Mouse (Mus musculus) hindbrain, postnatal 0 days (tissue): ENCODE measurements around the gene Kcnj4. TPM values are rescaled to one million over a fixed set of nuclear protein-coding genes. Genes with fewer than 3 reads are reported as not detected.
A peak's percentile ranks its signal among the peaks of the same experiment; 100 is the strongest.

ENCODE experiments used
- ATAC-seq: fragments of 200-750 bp; cut with Nextera tagmentation; 2 replicates; pipeline ENCODE4 v1.8.0; 2017; ENCODE audit warnings: mild to moderate bottlenecking, moderate TSS enrichment, moderate library complexity
- DNase-seq: peaks from one replicate; pipeline ENCODE4 v3.0.0-alpha.2; 2015; ENCODE audit warnings: low spot score
- H3K27ac ChIP-seq: fragments of 300-500 bp; sonication (generic); 2 replicates; pipeline ENCODE4 v1.5.1; 2014; ENCODE audit warnings: mild to moderate bottlenecking
- H3K27me3 ChIP-seq: fragments of 300-500 bp; sonication (generic); 2 replicates; pipeline ENCODE4 v1.6.1; 2014; ENCODE audit warnings: low read length, mixed read lengths; ENCODE audit not compliant: insufficient read depth
- H3K36me3 ChIP-seq: fragments of 300-500 bp; sonication (generic); 2 replicates; pipeline ENCODE4 v1.6.1; 2014; ENCODE audit warnings: low read length, mixed read lengths; ENCODE audit not compliant: insufficient read depth
- H3K4me1 ChIP-seq: fragments of 300-500 bp; sonication (generic); 2 replicates; pipeline ENCODE4 v1.6.1; 2014; ENCODE audit warnings: antibody characterized with exemption, low read length, mixed read lengths; ENCODE audit not compliant: insufficient read depth
- H3K4me2 ChIP-seq: fragments of 300-500 bp; sonication (generic); 2 replicates; pipeline ENCODE4 v1.6.1; 2014; ENCODE audit warnings: low read depth, mild to moderate bottlenecking, low read length, moderate library complexity, mixed read lengths
- H3K4me3 ChIP-seq: fragments of 300-500 bp; sonication (generic); 2 replicates; pipeline ENCODE4 v1.5.1; 2014; ENCODE audit warnings: low read length
- H3K9ac ChIP-seq: fragments of 300-500 bp; sonication (generic); replicated peaks from 2 replicates; pipeline ENCODE4 v1.6.1; 2014; ENCODE audit warnings: mild to moderate bottlenecking, low read length, moderate library complexity, mixed read lengths
- H3K9me3 ChIP-seq: fragments of 300-500 bp; sonication (generic); 2 replicates; pipeline ENCODE4 v1.6.1; 2016; ENCODE audit warnings: low read length, mixed read lengths
- CTCF ChIP-seq: IDR thresholded peaks from 2 replicates; pipeline ENCODE4 v1.5.1; 2016; ENCODE audit warnings: antibody characterized with exemption, control low read depth, low read depth
- WGBS: fragments of 180-500 bp; shearing (Covaris S2); extraction: QIAGEN DNeasy Blood & Tissue Kit; methylation state at CpG from one replicate; pipeline ENCODE4 v1.1.7; 2014; 5-methylcytosine and 5-hydroxymethylcytosine counted together
- polyA plus RNA-seq: library from polyadenylated mRNA; unstranded; fragments of >200 nt; fragmentation: Nextera tagmentation; extraction: Ambion mirVana; gene quantifications from 2 replicates; pipeline ENCODE4 v1.2.1, GENCODE M21; 2015
- total RNA-seq: library from RNA; depleted of rRNA; stranded (reverse); fragments of >200 nt; gene quantifications from 2 replicates; pipeline ENCODE4 v1.2.3, GENCODE M21; 2014

Gene Kcnj4
- total and polyA plus RNA-seq, 2 experiments from 2014 or later, result 0.94 TPM; not detected in 1

DNA sequence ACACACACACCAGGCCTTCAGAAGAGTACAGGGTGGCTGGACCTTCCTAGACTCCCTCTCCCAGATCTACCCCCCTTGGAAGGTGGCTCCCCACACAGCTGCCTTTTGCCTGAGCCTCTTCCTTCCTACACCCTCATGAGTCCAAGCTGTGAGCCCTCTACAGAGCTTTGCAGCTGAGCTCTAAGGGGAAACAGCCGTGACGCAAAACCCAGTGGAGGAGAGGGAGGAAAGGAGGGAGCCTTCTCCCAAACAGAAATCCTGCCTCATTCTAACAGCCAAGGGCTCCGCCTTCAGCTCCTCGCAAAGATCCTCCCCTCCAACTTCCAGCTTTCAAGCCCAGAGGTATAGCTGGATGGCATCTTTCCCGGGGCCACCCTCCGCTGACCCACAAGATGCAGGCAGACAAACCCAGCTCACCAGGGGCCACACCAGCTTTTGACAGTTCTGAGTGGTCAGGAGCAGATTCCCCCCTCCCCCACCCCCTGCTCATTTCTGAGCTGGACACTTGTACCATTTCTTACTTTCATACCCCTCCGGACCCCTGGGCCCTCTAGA is 61.1 kb downstream of the Kcnj4 start:
- Histone ChIP-seq H3K4me3 (no peak overlapping the region), H3K4me1 (peaks cover 22% of the 10 kb centered on the region), H3K9me3 (no peaks in the 10 kb centered on the region), H3K27ac (no peak overlapping the region), H3K36me3 (no peaks in the 10 kb centered on the region), H3K4me2 (no peak overlapping the region), H3K27me3 (no peaks in the 10 kb centered on the region), H3K9ac (no peak overlapping the region)
- no peak for ATAC-seq
- DNase-seq, result no peak
- TF ChIP-seq CTCF, result no peak
- WGBS, result 54% methylated on average over 7 of the region's 7 CpGs

DNA sequence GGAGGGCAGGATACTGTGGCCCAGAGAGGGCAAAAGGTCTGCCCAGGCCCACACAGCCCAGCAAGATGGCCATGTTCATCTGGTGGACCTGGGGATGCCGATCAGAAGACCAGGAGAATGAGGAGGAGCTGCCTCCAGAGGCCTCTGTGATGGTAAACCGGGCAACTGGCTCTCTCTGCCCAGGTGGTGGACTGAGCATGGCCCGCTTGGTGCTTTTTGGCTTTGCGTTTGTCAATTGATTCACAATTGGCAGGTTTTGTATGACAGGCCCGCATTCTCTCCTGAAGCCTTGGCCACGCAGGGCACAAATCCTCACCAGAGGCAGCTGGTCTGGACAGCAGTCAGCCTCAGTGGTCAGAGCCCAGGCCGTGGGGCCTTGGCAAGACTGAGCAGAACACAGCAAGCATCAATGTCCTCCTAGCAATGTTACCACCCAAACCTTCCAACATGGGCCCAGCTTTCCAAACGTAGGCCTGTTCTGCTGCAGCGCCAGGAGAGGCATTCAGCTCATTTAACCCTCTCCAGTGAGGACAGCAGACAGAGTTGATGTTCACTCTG is 62.0 kb downstream of the Kcnj4 start:
- Histone ChIP-seq H3K27me3 (no peaks in the 10 kb centered on the region), H3K9ac (no peak overlapping the region), H3K27ac (no peak overlapping the region), H3K4me2 (peak overlapping the region; percentile 98; the same call in 1 of the 2 replicates), H3K9me3 (no peaks in the 10 kb centered on the region), H3K4me1 (peaks cover 29% of the 10 kb centered on the region), H3K4me3 (no peak overlapping the region), H3K36me3 (no peaks in the 10 kb centered on the region)
- DNase-seq (no peak), ATAC-seq (no peak)
- no peak for TF ChIP-seq CTCF
- 67% methylated on average over 9 of the region's 9 CpGs for WGBS

DNA sequence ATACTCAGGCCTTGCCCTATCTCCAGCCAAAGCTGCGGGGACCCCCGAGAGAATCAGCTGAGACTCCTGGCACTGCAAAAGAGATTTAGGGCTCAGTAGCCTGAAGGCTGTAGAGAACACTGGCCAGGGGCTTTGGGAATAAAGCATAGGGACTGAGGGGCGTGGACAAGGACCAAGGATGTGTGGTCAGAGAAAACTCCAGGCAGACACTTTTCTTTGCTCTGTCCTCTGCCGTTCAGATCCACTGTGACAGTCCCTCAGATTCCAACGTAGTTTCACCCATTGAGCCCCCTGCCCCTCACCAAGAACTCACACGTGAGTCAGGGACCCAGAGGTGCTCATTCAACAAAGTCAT is 62.8 kb downstream of the Kcnj4 start:
- no peak for DNase-seq
- Histone ChIP-seq H3K9ac (peak overlapping the region; percentile 99), H3K4me2 (peak overlapping the region; percentile 98), H3K27ac (peak overlapping the region; percentile 96), H3K36me3 (peaks cover 2% of the 10 kb centered on the region; the same call in 1 of the 2 replicates), H3K9me3 (no peaks in the 10 kb centered on the region), H3K4me1 (peaks cover 31% of the 10 kb centered on the region), H3K27me3 (no peaks in the 10 kb centered on the region), H3K4me3 (peak overlapping the region; percentile 96)
- WGBS, result 1% methylated on average over 6 of the region's 6 CpGs
- ATAC-seq, result peak; percentile 8; the same call in 1 of the 2 replicates
- TF ChIP-seq CTCF, result no peak

DNA sequence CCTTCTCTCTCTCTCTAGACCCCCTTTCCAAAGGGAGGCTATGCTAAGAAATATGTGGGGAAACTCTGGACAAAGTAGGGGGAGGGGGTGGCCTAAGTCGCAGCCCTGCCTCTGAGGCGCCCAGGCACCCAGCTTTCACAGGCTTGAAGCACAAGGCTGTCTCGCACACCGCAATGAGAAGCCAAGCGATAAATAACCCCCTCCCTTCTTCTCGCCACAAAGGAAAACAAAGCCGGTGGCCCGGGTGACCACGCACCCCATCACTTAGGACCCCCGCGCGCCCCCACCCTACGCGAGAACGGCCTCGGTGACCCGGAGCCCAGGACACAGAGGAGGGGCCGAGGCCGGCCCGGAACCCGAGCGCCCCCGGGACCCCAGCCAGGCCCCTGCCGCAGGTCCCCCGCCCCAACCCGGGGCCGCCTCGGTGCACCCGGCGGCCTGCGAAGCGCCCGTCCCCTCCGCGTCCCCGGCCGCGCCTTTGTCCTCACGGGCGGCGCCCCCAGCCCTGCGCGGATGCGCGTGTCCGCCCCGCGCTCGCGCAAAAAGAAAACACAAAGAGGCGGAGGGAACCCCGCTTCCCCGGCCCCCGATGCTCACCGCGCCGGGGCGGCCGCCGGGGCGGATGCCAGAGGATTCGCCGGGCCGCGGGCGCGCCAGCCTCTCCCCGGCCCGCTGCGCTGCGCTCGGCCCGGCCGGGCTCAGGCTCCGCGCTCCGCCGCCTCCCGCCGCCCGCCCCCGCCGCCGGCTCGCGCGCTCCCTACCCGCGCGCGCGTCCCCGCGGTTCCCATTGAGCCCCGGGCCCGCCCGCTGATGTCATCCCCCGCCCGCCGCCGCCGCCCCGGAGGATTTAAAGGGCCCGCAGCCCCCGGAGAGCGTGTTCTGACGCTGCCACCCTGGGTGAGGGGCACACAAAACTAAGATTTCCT is 63.4 kb downstream of the Kcnj4 start:
- H3K4me3 ChIP-seq, result peak overlapping the region; percentile 96
- H3K4me2 ChIP-seq, result peak overlapping the region; percentile 98
- H3K27me3 ChIP-seq, result no peaks in the 10 kb centered on the region
- H3K27ac ChIP-seq, result peak overlapping the region; percentile 96
- DNase-seq (peak; percentile 91), ATAC-seq (peak; percentile 79)
- H3K9ac ChIP-seq, result peak overlapping the region; percentile 99
- peaks cover 37% of the 10 kb centered on the region for H3K4me1 ChIP-seq
- 2% methylated on average over 73 of the region's 107 CpGs for WGBS
- no peaks in the 10 kb centered on the region for H3K9me3 ChIP-seq
- no peak for TF ChIP-seq CTCF
- peaks cover 6% of the 10 kb centered on the region; the same call in 1 of the 2 replicates for H3K36me3 ChIP-seq

DNA sequence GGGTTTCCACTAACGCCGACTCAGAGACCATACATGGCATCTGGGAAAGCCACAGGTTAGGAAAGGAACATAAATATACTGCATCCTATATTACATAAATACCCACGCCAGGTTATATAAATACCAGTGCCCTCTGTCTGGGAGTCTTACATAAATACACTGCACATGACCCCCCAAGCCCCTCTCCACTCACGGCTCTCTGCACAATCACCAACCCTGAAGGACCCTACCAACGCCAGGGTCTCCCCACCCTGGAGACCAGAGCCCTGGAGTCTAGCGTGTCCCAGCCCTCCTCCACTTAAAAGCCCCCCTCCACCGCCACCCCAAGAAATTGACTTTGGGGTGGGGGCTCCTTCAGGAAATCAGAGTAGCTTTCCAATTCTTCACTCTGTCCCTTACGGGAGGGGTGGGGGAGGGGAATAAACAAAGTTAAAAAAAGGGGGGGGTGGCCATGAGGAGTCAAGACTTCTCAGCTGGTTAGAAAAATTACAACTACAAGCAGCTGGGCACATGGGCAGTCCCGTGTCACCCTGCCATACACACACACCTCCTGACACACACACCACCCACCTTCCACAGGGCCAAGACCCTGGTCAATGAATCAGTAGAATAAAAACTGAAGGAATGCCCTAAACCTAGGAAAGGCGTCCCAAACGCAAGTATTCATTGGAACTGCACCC is 64.2 kb downstream of the Kcnj4 start:
- Histone ChIP-seq H3K9me3 (no peaks in the 10 kb centered on the region), H3K27ac (peak overlapping the region; percentile 96), H3K36me3 (peaks cover 6% of the 10 kb centered on the region; the same call in 1 of the 2 replicates), H3K9ac (peak overlapping the region; percentile 99), H3K4me2 (peak overlapping the region; percentile 98), H3K4me3 (peak overlapping the region; percentile 96), H3K27me3 (no peaks in the 10 kb centered on the region), H3K4me1 (peaks cover 45% of the 10 kb centered on the region)
- DNase-seq, result no peak
- 0 out of 2 replicates have a peak, but pooled peaks have one; percentile 18 for ATAC-seq
- no peak for TF ChIP-seq CTCF
- 7% methylated on average over 11 of the region's 11 CpGs for WGBS

DNA sequence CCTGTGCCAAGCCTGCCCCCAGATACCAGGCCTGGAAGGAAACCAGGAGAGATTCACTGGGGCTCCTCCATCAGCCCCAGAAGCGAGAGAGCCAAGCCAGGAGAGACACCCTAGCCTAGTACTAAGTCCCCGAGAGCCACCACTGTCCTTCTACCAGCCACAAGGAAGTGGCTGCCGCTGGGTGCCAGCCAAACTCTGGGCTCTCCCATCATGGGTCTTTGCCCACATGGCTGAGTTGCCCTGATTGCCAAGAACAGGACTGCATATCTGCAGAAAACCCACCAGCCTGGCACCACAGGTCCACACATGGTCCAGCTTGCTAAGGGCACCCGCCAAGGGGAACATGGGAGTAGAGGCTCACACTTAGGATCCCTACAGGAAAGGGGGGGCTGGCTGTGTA is 64.8 kb downstream of the Kcnj4 start:
- 45% methylated on average over 4 of the region's 4 CpGs for WGBS

More for the DNA sequence above, 64.8 kb downstream of the Kcnj4 start:
- peak overlapping the region; percentile 96 for H3K4me3 ChIP-seq
- DNase-seq (peak; percentile 70), ATAC-seq (no peak)
- no peaks in the 10 kb centered on the region for H3K9me3 ChIP-seq
- peak overlapping the region; percentile 98 for H3K4me2 ChIP-seq
- no peak for TF ChIP-seq CTCF
- peaks cover 51% of the 10 kb centered on the region for H3K4me1 ChIP-seq
- H3K27me3 ChIP-seq, result no peaks in the 10 kb centered on the region
- H3K9ac ChIP-seq, result peak overlapping the region; percentile 99
- peak overlapping the region; percentile 96; the same call in 1 of the 2 replicates for H3K27ac ChIP-seq
- peaks cover 6% of the 10 kb centered on the region; the same call in 1 of the 2 replicates for H3K36me3 ChIP-seq
